Mouse (Mus musculus): ENCODE results near the gene Gnat1.

Gnat1 gene

DNA sequence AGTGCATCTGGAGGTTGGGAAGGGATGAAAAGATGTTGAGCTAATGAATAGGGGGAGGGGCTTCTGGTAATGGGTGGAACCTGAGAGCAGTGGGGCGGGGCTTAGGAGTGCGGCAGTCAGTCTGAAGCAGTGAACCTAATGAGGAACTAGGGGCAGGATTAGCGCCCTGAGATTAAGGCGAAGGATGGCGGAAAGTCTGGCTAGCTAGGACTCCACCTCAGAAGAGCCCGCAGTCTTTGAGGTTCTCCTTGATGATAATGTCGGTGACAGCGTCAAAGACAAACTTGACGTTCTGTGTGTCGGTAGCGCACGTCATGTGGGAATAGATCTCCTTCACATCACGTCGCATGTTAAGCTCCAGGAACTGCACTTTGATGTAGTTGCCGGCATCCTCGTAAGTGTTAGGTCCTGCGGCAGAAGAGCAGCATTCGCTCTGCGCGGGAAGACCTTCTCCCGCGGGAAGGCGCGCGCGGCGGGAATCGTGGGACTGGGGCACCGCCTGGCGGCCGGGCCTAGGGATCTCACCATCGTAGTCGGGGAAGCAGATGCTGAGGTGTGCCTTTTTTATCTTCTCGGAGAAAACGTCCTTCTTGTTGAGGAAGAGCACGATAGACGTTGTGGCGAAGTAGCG lies 3.7 kb downstream of the Gnat1 start:
- peak; percentile 67 for DNase-seq (ENCODE audit: low read depth, low spot score)

DNA sequence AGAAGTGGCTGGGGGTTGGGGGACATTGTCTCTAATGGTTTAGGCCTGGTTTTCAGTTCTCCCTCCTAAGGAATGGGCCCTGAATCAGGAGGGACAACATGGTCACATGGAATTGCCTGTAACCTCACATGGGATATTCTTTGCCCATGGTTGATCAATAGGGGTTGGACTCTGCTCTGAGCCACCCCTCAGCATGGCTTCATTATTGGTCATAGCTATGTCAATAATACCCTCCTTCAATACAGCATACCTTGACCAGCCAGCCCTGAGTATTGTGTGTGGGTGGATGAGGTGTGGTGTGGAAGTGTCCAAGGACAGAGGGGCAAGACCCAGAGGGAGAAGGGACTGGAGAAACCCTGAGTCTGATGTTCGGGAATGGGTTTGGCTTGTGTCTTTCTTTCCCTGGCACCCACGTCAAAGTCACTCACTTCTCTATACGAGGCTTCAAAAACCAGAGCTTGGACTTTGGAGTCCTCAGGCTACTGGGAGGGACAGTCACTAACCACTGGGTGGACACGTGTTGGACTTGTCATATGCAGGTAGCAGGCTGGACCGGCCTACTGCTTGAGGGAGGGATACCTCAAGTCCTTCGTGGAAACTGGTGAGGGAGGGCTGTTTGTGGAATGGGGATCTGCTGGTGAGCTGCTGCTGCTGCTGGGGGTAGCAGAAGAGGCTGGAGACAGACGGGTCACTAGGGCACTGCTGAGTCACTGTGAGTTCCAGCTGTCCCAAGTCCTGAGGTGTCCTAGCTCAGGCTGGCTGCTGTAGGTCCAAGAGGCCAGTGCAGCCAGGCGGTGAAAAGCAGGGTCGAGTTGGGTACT lies 4.7 kb downstream of the Gnat1 start:
- DNase-seq (ENCODE audit: low read depth, low spot score), result no peak

DNA sequence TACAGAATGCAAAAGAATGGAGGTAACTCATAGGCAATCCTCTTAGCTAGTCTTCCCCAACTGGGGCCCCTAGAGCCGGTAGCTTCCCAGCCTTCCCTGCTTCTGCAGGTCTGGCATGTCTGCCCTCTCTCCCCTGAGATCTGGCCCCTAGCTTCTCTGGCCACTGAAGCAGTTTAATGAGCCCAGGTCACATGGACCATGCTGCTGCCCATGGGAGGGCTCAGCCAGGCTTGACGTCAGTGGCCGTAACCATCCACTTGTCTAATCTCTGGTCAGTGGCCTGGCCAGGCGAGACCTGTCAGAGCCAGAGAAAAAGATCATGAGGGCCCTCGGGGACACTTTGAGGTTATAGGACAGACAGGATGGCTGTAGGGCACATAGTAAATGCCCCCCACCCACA lies 9.3 kb downstream of the Gnat1 start:
- no peak for DNase-seq (ENCODE audit: low read depth, low spot score)

DNA sequence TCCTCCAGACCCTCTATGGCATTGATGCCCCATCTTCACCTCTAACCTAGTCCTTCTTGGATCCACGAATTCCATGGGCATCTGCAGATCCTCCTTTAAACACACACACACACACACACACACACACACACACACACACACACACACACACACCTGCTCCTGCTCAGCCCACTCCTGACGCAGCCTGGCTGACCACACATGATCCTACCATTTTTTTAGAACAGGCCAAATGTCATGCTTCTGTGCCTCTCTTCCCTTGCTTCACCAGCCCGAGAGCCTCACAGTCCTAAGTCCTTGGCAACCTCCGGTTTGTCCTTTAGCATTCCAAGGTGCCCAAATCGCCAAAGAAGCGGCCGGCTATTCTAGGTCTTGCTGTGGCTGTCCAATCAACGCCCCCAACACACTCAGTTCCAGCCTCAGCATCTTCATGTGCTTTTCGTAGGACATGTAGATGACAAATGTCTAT lies 10.0 kb downstream of the Gnat1 start, which contains the start of gene Slc38a3:
TSS of gene Slc38a3 (minus strand) at position 51 of the 466 bp plus-strand sequence.
- no peak for DNase-seq (ENCODE audit: low read depth, low spot score)

DNA sequence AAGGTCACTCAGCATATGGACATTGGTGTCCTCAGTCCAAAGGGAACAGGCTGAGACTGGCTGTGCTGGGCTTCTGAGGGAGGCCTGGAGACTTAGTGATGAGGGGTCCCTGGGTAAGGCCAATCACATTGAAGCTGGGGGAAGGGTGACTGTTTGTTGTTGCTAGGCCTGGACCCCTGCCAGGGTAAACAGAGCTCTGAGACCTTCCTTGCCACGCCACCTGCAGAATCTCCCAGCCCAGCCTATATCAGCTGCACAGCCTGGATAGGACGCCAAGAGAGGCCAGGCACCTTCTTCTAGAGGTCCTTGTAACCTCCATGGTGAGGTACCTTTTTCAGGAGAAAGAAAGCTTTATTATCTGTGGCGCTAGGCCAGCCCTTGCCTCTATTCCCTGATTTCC lies 10.6 kb downstream of the Gnat1 start:
- no peak for DNase-seq (ENCODE audit: low read depth, low spot score)

DNA sequence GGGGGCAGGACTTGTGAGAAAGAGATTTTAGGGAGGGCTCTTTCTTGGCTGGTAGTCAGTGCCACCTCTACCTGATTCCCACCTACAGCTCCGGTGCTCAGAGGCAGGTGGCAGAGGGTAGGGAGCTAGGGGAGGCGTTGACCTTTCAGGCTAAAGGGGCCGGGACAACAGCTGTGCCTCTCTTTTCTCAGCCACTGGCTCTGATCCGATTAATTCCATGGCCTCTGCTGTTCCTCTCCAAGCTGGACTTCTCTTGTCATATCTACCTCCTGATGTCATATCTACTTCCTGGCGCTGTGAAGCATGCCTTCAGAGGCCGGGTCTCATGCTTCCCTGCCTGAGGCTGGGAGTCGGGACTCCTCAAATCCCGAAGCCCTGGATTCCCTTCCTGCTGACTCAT lies 11.5 kb downstream of the Gnat1 start:
- DNase-seq (ENCODE audit: low read depth, low spot score), result no peak

DNA sequence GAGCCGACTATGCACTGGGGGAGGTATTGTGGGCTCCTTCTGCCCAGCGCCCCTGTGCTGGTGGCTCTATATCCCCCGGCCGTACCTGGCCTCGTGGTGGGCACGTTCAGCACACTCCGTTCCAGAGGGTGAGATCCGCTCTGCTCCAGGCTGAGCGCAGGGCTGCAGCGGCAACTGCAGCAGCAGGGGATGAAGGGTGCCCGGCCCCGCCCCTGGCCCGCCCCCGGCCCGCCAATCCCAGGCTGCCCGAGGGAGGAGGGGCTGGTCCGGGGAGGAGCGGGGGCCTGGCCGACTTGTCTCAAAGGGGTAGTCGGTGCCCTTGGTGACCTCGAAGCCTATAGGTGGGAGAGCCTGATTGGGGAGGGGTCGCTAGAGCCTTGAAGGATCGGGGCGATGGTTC lies 12.3 kb downstream of the Gnat1 start:
- peak; percentile 61 for DNase-seq (ENCODE audit: low read depth, low spot score)

DNA sequence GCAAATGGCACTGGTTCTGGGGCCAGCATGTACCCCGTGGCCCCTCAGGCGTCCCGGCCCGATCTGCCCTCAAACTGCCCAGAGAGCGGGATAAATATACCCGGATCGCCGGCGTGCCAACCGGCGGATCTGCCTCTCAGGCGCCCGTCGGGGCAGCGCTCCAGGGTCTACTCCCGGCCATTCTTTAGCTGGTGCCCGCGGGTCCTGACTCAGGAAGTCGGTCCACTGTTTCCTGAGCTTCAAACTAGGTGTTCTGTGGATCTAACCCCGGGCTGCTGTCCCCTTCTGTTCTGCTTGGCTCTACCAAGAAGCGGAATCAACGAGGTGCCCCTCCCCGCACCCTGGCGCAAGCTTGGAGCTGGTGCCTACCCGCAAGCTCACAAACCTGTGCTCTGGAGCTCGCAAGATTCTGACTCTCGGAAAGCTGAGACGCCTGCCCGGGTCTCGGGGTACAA lies 12.7 kb downstream of the Gnat1 start:
- DNase-seq (ENCODE audit: low read depth, low spot score), result no peak

DNA sequence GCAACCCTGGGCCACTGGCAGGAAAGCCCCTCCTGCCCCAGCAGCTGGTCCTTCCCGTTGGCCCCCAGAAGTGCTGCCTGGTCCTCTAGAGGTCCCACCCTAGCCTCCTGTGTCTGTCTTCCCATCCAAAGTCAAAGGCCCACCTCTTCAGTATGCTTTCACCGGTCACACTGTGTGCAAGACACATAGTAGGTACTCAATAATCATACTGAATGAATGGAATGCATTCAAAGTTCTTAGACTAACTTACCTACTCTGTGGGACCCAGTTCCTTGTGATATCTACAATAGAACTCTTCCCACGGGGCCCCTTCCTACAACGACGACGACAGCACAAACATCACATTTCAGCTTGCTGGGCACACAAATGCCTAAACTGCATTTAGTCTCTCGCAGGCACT lies 14.2 kb downstream of the Gnat1 start:
- no peak for DNase-seq (ENCODE audit: low read depth, low spot score)

DNA sequence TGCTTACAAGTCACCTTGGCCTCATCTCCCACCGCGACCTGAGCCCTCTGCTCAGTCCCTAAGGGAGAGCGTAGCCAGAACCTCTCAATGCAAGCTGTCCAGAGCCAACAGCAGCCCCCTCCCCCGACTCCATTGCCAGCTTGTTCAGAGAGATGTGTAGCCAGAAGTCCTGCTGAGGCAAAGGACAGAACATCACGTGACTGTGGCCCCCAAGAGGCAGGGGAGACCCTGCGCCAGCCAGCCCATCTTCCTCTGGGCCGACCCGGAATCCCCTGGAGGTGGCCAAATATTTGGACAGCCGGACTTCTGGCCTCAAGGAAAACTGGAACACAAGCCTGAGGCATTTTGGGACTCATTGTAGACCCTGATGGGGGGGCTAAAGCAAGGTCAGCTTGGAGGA lies 16.0 kb downstream of the Gnat1 start:
- no peak for DNase-seq (ENCODE audit: low read depth, low spot score)

DNA sequence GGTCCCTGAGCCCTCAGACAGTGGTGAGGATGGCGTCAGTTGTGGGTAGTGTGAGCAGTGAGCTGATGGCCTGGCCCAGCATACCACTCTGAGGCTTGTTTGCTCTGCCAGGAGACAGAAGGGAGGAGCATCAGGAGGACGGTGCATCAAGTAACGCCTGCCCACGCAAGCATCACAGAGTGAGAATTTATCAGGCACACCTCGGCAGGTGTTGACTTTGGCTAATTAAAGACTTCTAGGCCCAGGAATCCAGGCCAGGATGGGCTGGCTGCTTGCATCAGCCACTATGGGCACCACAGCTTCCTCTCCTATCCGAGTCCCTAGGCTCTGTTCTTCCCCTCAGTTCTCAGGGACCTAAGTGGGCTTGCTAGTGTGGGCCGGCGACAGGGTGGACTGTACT lies 17.2 kb downstream of the Gnat1 start:
- DNase-seq (ENCODE audit: low read depth, low spot score), result no peak

DNA sequence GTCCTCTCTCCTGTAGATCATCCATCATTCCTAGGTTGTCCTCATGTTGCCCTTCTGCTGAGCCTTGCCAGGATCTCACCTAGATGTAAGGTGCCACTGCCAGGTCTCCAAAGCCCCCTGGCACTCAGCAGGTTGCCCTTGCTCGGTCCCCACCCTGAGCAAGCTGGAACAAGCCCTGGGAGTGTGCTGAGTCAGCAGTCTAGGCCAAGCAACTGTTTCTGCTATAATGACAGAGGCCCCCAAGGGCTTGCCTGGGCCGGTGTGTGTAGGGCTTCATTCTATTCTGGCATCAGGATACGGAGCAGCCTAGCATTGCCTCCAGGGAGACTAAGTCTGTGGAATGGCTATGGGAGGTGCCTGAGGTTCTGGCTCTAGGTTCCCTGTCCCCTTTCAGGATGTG lies 18.7 kb downstream of the Gnat1 start:
- no peak for DNase-seq (ENCODE audit: low read depth, low spot score)

DNA sequence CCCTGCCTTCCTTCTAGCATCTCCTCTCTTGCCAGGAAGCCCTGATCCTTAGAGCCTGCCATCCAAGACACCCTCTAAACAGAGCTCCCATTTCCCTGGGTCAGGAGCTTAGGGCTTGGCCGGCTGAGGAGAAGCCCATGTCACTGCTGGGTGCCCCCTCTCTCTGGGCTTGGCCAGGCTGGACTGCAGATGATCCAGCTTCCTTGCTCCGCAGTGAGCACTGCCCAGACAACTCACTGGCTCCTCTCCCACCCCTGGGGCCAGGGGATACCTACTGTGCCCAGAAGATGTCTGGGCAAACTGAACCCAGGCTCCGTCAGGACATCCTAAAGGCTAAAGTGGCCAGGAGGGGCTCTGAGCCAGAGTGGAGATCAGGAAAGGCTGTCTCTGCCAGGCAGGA lies 19.6 kb downstream of the Gnat1 start:
- no peak for DNase-seq (ENCODE audit: low read depth, low spot score)

DNA sequence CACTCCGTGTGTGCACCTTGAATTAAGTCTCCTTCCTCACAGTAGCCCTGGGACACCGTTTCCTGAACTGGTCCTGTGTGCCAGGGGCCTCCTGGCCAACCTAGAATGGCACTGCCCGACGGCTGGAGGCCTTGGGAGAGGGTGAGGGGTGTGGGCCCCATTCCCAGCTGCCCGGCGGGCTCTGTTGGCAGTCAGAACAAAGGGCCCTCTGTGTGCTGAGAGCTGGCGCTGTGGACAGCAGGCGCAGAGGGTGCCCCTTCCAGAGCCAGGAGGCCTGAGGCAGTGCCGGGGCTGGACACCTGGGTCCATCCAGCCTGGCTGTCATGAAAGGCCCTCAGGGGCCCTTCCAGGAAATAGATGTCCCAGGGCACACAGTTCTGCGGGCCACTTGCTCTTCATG lies 20.0 kb downstream of the Gnat1 start:
- no peak for DNase-seq (ENCODE audit: low read depth, low spot score)

DNA sequence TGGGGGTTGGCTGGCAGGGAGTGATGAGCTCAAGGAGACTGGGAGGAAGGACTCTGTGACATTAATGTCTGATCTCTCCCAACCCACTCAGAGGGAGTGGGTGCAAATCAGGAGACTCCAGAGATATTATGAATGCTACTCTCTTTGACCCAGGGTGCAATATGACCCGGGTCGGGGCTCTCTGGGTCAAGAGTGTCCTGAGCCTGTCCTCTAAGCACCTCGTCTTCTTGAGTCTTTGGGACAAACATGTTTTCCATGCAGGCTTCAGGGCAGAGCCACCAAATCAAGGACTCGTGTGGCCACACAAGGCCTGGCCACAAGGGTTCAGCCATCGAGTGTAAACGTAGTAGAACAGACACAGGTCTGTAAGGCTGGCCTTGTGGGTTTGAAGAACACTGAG lies 21.4 kb downstream of the Gnat1 start:
- DNase-seq (ENCODE audit: low read depth, low spot score), result no peak

DNA sequence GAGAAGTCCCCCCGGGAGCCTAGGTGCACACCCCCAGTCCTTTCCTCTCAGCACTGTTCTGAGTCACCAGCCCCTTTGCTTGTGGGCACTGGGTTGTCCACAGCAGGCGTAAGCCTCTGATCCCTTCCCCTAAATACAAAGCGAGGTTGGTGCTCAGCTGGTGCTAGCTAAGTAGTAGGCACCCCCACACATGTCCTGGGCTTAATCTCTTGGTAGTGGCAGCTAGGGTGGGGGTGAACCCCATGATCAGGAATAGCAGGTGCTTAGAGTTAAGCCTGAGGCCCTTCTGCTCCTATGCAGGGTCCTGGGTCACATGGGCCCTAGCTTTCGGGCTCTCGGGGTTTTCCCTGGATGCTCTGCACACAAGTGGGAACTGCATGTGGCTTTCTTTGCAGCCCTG lies 22.4 kb downstream of the Gnat1 start:
- no peak for DNase-seq (ENCODE audit: low read depth, low spot score)

DNA sequence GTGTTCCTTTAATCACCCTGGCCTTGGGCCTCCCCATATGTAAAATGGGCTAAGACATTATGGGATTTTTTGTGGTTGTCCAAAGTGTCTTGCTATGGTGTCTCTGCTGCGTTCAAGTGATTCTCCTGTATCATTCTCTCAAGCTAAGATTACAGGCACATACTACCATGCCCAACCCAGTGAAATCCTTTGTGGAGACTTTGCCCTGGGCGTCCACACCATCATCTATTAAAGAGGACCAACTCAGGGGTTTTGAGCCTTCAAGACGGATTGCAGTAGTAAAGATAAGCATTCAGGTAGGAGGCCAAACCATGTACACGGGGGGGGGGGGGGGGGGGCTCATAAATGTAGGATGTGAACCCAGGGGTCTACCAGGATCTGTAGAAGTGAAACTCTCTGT lies 24.9 kb downstream of the Gnat1 start:
- no peak for DNase-seq (ENCODE audit: low read depth, low spot score)

DNA sequence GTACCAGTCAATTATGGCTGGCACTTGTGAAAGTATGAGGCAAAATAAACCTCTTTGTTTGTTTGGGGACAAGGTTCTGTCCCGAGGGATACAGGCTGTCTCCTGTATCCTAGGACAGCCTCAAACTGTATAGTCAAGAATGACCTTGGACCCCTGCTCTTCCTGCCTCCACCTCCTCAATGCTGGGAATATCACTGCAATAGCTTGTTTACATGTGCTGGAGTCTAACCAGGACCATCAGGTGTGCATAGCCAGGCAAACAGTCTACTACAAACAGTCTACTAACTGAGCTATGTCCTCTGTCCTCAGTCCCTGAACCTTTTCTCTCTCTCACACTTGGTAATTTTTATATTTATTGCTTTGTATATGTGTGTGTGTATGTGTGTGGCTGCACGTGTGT lies 26.0 kb downstream of the Gnat1 start:
- DNase-seq (ENCODE audit: low read depth, low spot score), result no peak

DNA sequence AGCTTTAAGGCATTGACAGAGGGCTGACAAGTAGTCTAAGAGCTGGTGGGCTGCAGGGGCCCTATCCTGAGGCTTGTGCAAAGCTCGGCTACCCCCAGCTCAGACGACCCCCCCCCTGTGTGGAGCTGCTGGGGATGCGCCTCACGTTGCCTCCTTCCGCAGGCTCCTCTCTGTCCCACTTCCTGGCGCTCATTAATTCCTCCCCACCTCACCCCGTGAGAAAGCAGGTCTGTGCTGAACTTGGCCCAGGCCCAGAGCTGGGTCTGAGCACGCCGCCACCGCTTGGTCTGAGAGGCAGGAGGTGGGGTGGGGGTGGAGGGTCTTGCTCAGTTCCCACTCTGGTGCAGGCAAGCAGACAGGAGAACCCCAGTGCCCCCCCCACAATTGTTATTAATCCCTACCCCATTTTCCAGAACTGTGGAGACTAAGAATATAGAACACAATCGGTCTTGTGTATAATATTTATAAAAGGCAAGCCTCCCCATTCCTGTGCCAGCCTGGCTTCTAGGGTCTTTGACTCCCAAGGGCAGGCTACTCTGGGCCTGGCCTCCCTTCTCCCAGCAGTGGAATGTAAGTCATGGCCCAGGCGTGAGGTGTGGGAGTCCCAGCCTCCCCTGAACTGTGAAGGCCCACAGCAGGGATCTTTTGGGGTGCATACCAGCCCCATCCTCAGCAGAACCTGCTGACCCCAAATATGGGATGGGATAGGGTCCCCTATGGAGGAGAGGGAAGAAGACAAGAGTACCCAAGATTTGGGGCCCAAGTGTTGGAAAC lies 28.6 kb downstream of the Gnat1 start:
- DNase-seq (ENCODE audit: low read depth, low spot score), result no peak

DNA sequence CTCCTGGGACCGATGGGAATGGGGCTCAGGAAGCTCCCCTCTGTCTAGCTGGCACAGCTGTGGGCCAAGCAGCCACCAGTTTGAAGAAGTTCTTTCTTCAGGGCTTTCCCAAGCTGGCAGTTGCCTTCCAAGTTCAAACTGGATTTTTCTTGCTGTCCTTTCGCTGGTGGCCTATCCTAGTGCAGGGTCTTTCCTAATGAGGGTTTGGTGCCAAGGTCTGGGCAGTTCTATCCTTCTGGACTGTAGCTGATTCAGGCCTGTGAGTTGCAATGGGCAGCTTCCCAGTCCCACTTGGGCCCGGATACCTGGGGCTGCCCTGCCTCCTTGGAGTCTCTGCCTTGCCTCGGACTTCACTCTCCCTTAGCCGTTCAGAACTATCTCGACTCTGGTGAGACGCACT lies 29.3 kb downstream of the Gnat1 start:
- DNase-seq (ENCODE audit: low read depth, low spot score), result no peak

DNA sequence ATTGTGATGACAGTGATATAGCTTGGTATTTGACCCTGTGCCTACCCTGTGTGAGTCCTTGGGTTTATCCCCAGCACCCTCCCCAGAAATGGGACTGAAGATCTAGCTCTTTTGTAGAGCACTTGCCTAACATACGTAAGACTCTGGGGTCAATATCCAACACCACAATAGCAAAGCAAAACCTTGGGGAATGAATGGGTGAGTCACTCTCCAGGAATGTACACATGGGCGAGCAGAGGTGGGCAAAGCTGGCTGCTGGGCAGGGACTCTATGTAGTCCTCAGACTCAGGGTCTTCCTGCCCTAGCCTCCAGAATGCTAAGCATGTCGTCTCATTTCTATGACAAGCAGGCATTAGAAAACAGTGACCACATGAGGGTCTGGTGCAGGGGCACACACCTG lies 30.7 kb downstream of the Gnat1 start:
- DNase-seq (ENCODE audit: low read depth, low spot score), result no peak

DNA sequence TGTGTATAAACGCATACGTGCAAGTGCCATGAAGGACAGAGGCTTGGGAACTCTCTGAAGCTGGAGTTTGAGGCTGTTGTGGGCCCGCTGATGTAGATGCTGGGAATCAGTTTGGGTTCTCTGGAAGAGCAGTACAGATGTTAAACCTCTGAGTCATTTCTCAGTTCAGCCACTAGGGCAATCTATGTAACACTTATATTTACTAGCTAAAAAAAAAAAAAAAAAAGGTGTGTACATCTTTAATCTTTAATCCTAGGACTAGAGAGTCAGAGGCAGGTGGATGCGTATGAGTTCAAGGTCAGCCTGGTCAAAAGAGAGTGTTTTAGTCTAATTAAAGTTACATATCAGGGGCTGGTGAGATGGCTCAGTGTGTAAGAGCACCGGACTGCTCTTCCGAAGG lies 32.5 kb downstream of the Gnat1 start:
- DNase-seq (ENCODE audit: low read depth, low spot score), result no peak
